Mouse (Mus musculus) stomach, embryonic 14.5 days (tissue): Measurements from ENCODE around the gene Zmiz1. TPM values are rescaled to one million over a fixed set of nuclear protein-coding genes. Genes with fewer than 3 reads are reported as not detected.

Experiments used
- ATAC-seq: fragments of 200-750 bp; cut with Nextera tagmentation; 2 replicates; pipeline ENCODE4 v1.8.0; 2017; ENCODE audit warnings: low read depth, moderate TSS enrichment; ENCODE audit not compliant: insufficient number of reproducible peaks, insufficient read depth, low FRiP score
- H3K27ac ChIP-seq: fragments of 300-500 bp; sonication (generic); 2 replicates; pipeline ENCODE4 v1.5.1; 2014; ENCODE audit warnings: mild to moderate bottlenecking, low read length, moderate library complexity, mixed read lengths
- H3K27me3 ChIP-seq: fragments of 300-500 bp; sonication (generic); 2 replicates; pipeline ENCODE4 v1.6.1; 2014; ENCODE audit warnings: low read length, control low read depth, mixed read lengths; ENCODE audit not compliant: control insufficient read depth, insufficient read depth
- H3K36me3 ChIP-seq: fragments of 300-500 bp; sonication (generic); 2 replicates; pipeline ENCODE4 v1.6.1; 2014; ENCODE audit warnings: mild to moderate bottlenecking, control low read depth, low read length, moderate library complexity, mixed read lengths; ENCODE audit not compliant: control insufficient read depth, insufficient read depth
- H3K4me1 ChIP-seq: fragments of 300-500 bp; sonication (generic); 2 replicates; pipeline ENCODE4 v1.6.1; 2014; ENCODE audit warnings: low read length, control low read depth, mixed read lengths; ENCODE audit not compliant: control insufficient read depth, insufficient read depth
- H3K4me2 ChIP-seq: fragments of 300-500 bp; sonication (generic); replicated peaks from 2 replicates; pipeline ENCODE4 v1.6.1; 2014; ENCODE audit warnings: low read depth, low read length, control low read depth
- H3K4me3 ChIP-seq: fragments of 300-500 bp; sonication (generic); 2 replicates; pipeline ENCODE4 v1.5.1; 2014; ENCODE audit warnings: low read depth, low read length, control low read depth
- H3K9ac ChIP-seq: fragments of 300-500 bp; sonication (generic); replicated peaks from 2 replicates; pipeline ENCODE4 v1.6.1; 2014; ENCODE audit warnings: low read depth, mild to moderate bottlenecking, control low read depth, low read length, moderate library complexity, mixed read lengths
- H3K9me3 ChIP-seq: fragments of 300-500 bp; sonication (generic); 2 replicates; pipeline ENCODE4 v1.6.1; 2016; ENCODE audit warnings: low read depth, low read length, control low read depth; ENCODE audit not compliant: control insufficient read depth
- WGBS: fragments of 180-500 bp; shearing (Covaris S2); extraction: QIAGEN DNeasy Blood & Tissue Kit; methylation state at CpG from one replicate; pipeline ENCODE4 v1.1.7; 2014; 5-methylcytosine and 5-hydroxymethylcytosine counted together
- polyA plus RNA-seq: library from polyadenylated mRNA; unstranded; fragments of >200 nt; fragmentation: Nextera tagmentation; extraction: Ambion mirVana; gene quantifications from 2 replicates; pipeline ENCODE4 v1.2.1, GENCODE M21; 2014

Zmiz1 gene
- polyA plus RNA-seq, 1 experiment from 2014 or later = 45.3 TPM

DNA sequence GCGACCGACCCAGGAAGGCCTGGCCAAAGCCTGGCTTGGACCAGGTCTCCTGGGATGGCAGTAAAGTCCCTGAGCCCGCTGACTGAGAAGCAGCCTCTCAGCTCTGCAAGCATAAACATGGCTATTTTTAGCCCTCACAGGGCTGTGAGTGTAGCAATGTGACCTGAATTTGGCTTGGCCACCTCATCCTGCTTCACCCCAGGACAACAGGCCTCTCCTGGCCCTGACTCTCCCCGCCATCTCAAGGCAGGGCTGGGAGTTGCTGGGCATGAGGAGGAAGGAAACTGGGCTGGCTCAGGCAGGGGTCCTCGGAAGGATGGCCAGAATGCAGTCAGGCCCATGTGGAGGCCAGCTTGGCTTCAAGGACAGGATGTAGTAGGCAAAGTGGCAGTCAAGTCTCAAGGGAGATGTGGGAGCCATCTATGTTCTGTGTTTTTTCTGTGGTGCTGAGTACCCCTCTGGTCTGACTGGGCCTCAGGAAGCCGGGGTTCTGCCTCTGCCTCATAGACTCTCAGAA, 29.2 kb downstream of the Zmiz1 start:
- Histone ChIP-seq H3K36me3 (no peaks in the 10 kb centered on the region), H3K27ac (0 out of 2 replicates have a peak overlapping the region, but pooled peaks have one; percentile 21), H3K9me3 (no peaks in the 10 kb centered on the region), H3K4me2 (no peak overlapping the region), H3K4me3 (no peak overlapping the region), H3K27me3 (no peaks in the 10 kb centered on the region), H3K4me1 (peaks cover 55% of the 10 kb centered on the region), H3K9ac (no peak overlapping the region)
- WGBS = 62% methylated on average over 6 of the region's 6 CpGs
- no peak for ATAC-seq

GRCm38 (mm10) chr14:25489336-25490078, 30.5 kb downstream of the Zmiz1 start:
- WGBS = 70% methylated on average over 6 of the region's 6 CpGs
- Histone ChIP-seq H3K36me3 (no peaks in the 10 kb centered on the region), H3K27me3 (no peaks in the 10 kb centered on the region), H3K4me3 (no peak overlapping the region), H3K27ac (no peak overlapping the region), H3K4me1 (peaks cover 59% of the 10 kb centered on the region), H3K9me3 (no peaks in the 10 kb centered on the region), H3K9ac (no peak overlapping the region), H3K4me2 (no peak overlapping the region)
- ATAC-seq = no peak

DNA sequence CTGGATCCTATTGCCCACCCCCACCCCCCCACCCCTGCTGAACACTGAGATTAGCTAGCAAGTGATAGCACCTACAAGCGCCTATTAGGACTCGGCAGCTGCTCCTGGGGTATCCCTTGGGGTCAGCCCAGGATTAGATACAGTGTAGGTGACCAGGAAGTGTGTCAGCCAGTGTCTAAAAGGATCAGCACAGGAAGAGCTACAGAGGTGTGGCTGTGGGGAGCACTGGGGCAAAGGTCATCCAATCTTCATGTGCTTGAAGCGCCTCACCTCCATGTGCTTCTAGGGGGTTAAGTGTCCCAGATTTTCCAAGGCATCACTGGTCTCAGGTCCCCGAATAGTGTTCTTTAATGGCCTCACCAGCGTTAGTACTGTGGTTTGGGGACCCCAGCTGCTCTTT, 33.0 kb downstream of the Zmiz1 start:
- WGBS = 85% methylated on average over 5 of the region's 5 CpGs
- peaks cover 65% of the 10 kb centered on the region for H3K4me1 ChIP-seq

DNA sequence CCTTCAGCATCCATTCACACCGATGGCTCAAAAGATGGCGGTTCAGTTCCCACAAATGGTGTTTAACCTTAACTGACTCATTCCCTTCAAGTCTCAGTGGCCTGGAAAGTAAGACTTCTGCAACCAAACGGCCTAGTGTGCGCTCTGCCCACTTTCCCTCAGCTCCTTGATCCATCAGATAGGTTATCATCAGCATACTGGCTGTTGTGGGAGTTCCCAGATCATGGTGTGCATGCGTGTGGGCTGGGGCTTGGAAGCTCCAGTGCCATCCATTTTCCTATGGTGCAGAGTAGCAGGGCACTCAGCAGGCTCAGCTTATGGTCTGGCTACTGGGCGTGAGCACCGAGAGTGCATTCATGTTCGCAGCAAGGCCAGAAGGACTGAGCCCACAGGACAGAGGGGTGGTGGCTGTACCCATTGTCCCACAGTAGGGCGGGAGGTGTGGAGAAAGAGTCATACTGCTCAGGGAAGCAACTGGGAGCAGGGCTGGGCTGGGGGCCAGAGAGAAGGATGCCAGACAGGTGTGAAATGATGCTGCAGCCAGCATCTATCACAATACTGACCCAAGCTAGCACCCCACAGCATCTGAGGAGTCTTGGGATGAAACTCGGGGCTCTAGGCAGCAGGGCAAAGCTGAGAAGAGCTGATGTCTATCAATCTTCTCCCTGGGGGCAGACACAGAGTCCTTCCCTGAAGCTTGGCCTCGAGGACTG, 33.7 kb downstream of the Zmiz1 start:
- H3K36me3 ChIP-seq = no peaks in the 10 kb centered on the region
- H3K4me2 ChIP-seq = no peak overlapping the region
- no peak overlapping the region; the same call in 1 of the 2 replicates for H3K27ac ChIP-seq
- no peaks in the 10 kb centered on the region for H3K27me3 ChIP-seq
- H3K4me1 ChIP-seq = peaks cover 64% of the 10 kb centered on the region
- no peaks in the 10 kb centered on the region for H3K9me3 ChIP-seq
- 71% methylated on average over 11 of the region's 11 CpGs for WGBS
- no peak overlapping the region for H3K4me3 ChIP-seq
- ATAC-seq = no peak
- H3K9ac ChIP-seq = no peak overlapping the region

More for the DNA sequence above, 33.0 kb downstream of the Zmiz1 start:
- no peaks in the 10 kb centered on the region for H3K9me3 ChIP-seq
- no peak for ATAC-seq
- no peaks in the 10 kb centered on the region for H3K27me3 ChIP-seq
- no peak overlapping the region for H3K4me2 ChIP-seq
- no peak overlapping the region for H3K27ac ChIP-seq
- no peaks in the 10 kb centered on the region for H3K36me3 ChIP-seq
- H3K4me3 ChIP-seq = no peak overlapping the region
- no peak overlapping the region for H3K9ac ChIP-seq

DNA sequence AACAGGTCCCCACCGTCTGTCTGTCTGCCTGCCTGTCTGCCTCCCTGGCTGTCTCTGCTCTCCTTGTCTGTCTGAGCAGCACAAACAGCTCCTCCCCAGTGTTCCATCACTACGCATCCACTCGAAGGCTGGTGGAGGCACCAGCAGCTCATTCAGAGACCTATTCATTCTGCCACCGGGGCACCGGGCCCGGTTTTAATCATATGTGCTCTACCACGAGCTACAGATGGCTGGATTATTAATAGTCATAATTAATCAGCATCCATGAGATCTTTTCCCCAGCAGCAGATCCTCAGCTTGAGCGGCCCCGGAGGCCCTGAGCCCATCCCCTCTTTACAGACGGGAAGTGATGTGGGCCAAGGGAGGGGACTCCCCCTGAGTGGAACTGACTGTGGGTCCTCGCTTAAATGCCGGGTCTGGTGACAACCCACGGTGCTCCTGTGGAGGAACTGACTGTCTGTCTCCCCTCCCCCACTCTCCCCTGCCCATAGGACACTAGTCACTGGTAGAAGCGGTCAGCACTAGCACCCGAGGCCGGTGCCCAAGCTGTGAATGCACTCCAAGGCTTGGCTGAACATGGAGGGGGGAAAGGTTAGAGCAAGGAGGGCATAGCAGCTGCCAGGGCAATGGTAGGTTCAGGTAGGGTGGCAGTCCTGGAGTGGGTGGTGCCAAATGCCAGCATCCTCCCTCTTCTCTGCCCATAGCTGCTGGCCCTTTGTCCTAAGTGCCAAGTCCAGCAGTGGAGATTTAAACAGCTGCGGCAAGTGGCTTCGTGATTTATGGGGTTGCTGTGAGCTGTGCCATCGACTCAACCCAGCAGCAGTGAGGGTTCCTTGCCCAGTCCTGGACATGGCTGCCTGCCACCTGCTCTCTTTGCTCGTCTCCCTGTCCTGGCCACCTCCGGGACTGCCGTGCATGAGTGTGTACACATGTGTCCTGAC, 34.6 kb downstream of the Zmiz1 start:
- no peaks in the 10 kb centered on the region for H3K27me3 ChIP-seq
- H3K4me3 ChIP-seq = no peak overlapping the region
- no peak overlapping the region for H3K4me2 ChIP-seq
- H3K9ac ChIP-seq = no peak overlapping the region
- H3K9me3 ChIP-seq = no peaks in the 10 kb centered on the region
- peaks cover 66% of the 10 kb centered on the region for H3K4me1 ChIP-seq
- no peak; the same call in 1 of the 2 replicates for ATAC-seq
- H3K36me3 ChIP-seq = no peaks in the 10 kb centered on the region
- 48% methylated on average over 22 of the region's 22 CpGs for WGBS
- H3K27ac ChIP-seq = no peak overlapping the region; the same call in 1 of the 2 replicates

DNA sequence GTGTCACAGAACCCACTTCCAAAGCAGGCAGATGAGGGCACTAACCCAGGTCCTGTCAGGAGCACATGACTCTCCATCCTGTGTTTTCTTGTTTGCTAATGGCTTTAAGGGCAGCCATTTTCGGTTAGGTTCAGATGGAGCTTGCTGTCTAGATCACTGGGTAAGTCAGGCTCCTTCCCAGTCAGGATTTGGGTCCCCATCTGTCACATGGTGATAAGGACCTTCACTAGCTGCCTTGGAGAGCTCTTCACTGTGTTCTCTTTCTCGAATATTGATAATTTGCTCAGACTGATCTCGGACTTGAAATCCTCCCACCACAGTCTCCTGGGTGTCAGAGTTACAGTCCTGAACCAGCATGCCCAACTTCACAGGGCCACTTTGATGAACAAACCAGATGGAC, 35.8 kb downstream of the Zmiz1 start:
- no peak overlapping the region for H3K27ac ChIP-seq
- peaks cover 69% of the 10 kb centered on the region for H3K4me1 ChIP-seq
- no peak overlapping the region for H3K4me2 ChIP-seq
- H3K9me3 ChIP-seq = no peaks in the 10 kb centered on the region
- ATAC-seq = no peak
- no peak overlapping the region for H3K9ac ChIP-seq
- 70% methylated on average over 3 of the region's 3 CpGs for WGBS
- no peaks in the 10 kb centered on the region for H3K36me3 ChIP-seq
- H3K27me3 ChIP-seq = no peaks in the 10 kb centered on the region
- no peak overlapping the region for H3K4me3 ChIP-seq

- H3K9me3 ChIP-seq = no peaks in the 10 kb centered on the region
- no peak overlapping the region for H3K4me2 ChIP-seq
- no peak overlapping the region for H3K9ac ChIP-seq
- no peaks in the 10 kb centered on the region for H3K27me3 ChIP-seq
- whole genome bisulfite sequencing = 72% methylated on average over 2 of the region's 2 CpGs
- H3K4me3 ChIP-seq = no peak overlapping the region
- ATAC-seq = no peak
- H3K4me1 ChIP-seq = peaks cover 72% of the 10 kb centered on the region
- H3K27ac ChIP-seq = no peak overlapping the region
- H3K36me3 ChIP-seq = no peaks in the 10 kb centered on the region
These were observed 37.1 kb downstream of the Zmiz1 start for GRCm38 (mm10) chr14:25496116-25496515.

GRCm38 (mm10) chr14:25496989-25497388, 38.0 kb downstream of the Zmiz1 start:
- ATAC-seq = no peak
- no peak overlapping the region for H3K9ac ChIP-seq
- no peaks in the 10 kb centered on the region for H3K27me3 ChIP-seq
- no peak overlapping the region for H3K4me2 ChIP-seq
- WGBS = 70% methylated on average over 3 of the region's 3 CpGs
- no peak overlapping the region for H3K27ac ChIP-seq
- peaks cover 66% of the 10 kb centered on the region for H3K4me1 ChIP-seq
- H3K9me3 ChIP-seq = no peaks in the 10 kb centered on the region
- H3K36me3 ChIP-seq = no peaks in the 10 kb centered on the region
- no peak overlapping the region for H3K4me3 ChIP-seq
